Mouse (Mus musculus): Measurements from ENCODE around the gene Ttll13.

Gene Ttll13

DNA sequence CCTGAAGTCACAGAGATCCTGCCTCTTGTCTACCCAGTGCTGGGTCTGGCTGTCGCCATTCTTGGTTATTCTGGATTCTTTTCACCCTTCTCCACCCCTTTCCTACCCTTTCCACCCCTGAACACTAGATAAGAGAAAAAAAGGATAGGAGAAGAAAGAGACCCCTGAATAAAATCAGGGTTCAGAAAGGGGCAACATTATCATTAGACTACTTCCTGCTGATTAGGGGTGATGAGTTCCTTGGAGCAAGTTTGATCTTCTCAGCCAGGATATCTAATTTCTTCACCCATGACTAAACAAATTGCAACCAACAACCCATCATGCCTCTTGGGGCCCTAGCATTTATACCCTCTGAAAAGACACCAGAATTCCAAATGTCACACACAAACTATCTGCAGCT lies 21.6 kb downstream of the Ttll13 start:
- in situ Hi-C loops (cut with MboI), result no loop called here

DNA sequence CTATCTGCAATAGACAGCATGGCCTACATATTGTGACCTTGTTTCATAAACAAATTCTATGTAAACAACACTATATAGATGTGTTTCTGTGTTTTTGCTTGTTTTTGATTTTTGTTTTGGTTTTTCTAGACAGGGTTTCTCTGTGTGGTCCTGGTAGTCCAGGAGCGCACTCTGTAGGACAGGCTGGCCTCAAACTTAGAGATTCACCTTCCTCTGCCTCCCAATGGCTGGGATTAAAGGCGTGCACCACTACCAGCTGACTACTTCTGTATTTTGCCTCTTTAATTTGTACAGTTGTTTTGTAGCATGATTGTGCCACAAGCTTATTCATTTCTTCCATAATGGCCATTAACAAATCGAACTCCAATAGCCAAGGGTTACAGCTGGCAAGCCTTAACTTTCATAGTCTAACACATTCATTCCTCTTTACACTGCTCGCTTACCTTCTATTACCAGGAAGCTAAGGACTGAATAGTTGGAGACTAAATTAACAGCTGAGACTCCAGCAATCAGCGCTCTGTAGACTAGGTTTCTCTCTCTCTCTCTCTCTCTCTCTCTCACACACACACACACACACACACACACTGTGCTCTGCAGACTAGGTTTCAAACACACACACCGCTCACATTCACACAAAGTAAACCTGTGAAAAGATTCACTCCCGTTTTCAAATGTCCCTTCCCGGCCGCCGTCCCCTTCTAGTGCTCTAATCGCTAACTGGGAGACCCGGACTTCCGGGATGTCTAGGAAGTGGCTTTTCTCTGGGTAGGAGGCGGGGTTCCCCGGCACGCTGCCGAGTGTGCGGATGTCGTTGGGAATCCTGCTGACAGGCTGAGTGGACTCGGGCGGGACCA lies 22.9 kb downstream of the Ttll13 start, which contains the start of gene Vps33b:
TSS of gene Vps33b (plus strand) at position 753 of the 854 bp plus-strand sequence.
- in situ Hi-C loops (cut with MboI), result no loop called here

DNA sequence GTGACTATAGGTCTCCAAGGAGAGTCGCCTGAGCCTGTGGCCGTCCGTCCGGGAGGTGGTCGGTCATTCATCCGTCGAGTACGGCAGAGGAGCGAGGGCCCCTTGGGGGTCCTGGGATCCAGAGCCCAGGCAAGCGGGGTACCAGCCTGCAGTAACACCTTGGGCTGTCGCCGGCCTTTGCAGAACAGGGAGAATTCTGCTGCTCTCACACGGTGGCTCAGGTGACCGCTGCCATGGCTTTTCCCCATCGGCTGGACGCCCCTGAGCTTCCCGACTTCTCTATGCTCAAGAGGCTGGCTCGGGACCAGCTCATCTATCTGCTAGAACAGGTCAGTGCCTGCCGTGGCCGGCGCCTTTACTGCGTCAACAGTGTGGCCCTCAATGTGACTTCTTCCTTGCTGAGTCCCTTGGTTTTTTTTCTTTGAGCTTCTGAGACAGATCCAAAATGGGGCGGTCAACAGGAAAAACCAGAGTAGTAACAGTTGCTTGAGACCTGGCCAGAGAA lies 23.6 kb downstream of the Ttll13 start:
- in situ Hi-C loops (cut with MboI), result no loop called here

DNA sequence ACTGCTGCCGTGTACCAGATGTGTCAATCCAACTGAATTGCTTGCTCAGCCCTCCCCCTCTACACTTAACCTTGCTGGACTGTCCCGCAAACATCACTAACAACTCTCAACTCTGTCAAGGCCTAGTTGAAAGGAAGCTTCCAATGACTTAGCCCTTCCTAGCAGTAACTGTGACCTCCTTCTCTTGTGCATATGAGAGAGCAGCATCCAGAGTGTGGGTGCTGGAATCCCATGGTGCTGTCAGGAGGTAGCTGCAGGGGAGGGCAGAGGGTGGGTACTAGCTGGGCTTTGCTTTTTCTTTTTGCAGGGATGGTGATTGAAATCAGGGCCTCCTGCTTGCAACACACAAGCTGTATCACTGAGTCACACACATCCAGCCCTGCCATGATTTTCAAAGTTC lies 27.3 kb downstream of the Ttll13 start:
- in situ Hi-C loops (cut with MboI), result no loop called here

DNA sequence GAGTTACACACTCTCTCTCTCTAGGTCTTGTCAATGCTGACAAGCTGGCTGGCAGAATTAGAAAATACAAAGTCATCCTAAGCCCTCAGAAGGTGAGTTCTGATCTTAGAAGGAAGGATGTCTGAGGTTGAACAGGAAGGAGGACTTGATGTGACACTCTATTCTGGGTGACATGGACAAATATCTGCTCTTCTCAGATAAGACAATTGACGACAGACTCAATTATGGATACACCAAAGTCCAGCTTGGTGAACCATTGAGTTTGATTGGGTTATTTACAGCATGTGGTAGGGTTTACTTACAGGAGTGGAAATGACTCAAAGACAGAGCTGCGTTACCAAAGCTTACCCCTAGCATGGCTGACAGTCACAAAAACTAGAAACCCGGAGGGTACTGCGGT lies 30.2 kb downstream of the Ttll13 start:
- in situ Hi-C loops (cut with MboI), result no loop called here

DNA sequence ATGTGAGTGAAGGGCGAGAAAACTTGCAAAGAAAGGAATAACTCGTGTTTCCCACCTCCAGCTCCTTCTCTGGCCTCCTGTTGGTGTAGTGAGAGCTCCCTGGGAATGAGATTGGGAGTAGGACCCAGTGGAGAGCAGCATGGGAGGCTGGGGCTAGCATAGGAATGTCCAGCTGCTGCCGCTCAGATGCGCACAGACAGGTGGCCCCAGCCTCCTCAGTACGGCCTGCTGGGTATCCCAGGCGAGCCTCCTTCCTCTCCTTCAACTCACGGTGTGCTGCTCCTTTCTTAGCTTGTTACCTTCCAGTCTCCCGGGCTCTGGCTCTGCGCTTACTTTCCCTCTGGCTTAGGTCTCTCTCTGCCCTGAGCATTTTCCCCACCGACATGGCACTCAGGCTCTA lies 33.9 kb downstream of the Ttll13 start:
- in situ Hi-C loops (cut with MboI), result no loop called here

DNA sequence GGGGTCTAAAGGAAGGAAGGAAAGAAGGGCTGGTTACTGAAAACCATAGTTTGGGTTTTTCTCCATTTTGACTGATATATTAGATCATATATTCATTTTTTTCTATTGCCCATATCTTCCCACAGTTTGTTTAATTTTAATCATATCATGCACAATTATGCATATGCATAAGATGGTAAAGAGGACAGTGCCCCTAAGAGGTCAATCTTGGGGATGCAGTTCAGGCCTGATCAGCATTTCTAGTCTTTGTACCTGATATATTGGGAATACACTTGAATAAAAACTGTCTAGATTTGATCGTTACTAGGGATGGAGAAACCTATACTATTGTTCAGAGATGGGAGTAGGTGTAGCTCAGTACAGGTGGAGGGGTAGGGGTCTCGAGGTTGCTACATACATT lies 34.8 kb downstream of the Ttll13 start:
- in situ Hi-C loops (cut with MboI), result no loop called here

DNA sequence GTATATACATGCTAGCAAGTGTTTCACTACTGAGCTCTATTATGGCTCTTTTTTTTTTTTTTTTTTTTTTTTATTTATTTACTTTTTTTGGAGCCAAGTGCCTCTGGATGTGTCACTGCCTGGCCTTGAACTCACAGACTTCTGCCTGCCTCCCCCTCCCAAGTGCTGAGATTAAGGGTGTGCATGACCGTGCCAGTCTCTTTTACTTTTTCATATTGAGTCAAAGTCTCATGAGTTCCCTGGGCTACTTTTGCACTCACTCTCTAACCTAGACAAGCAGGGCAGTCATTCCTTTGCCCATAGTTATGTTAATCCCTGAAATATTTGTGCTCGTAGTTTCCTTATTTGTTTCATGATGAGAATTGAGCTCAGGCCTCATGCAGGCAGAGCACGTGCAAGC lies 35.5 kb downstream of the Ttll13 start:
- in situ Hi-C loops (cut with MboI), result no loop called here

DNA sequence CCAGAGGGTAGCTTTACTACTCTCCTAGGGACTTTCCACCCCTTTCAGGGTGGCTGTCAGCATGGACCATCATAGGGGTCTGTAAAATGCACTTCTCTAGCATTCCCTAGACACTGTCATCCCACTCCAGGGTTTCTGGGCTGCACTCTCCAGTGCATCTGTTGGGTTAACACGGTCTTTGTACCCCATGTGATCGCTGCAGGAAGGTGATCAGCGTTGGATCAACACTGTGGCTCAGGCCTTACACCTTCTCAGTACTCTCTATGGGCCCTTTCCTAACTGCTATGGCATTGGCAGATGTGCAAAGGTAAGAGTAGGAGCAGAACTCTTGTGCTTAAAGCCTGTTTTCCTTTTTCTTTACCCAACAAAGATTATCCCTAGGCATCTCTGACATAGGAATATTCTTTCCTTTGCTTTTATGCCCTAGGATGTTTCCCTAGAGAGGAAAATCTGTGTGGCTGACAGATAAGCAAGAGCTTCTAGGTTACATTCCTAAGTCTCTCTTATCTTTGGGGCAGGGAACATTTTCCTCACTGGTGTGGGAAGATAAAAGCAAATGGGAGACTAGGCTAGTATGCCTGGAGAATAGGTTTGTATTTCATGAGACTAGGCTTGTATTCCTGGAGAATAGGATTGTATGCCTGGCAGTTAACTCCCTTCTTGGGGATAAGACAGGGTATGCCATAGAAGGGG lies 37.2 kb downstream of the Ttll13 start:
- in situ Hi-C loops (cut with MboI), result no loop called here

DNA sequence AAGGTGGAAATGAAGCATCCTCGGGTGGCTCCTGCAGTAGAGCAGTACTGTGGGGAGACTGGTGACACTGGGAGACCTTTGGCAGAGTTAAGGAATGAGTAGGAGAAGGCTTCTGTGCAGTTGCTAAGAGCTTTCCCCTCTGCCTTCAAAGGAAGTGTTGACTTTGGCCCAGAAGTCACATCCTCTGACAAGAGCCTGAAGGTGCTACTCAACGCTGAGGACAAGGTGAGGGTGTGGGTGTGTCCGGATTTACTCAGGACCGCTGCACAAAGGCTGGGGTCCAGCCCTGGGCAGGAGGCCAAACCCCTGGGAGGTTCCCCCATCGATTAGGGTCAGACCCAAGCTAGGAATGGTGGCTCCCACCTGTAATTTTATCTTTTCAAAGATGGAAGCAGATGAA lies 38.2 kb downstream of the Ttll13 start:
- in situ Hi-C loops (cut with MboI), result no loop called here

DNA sequence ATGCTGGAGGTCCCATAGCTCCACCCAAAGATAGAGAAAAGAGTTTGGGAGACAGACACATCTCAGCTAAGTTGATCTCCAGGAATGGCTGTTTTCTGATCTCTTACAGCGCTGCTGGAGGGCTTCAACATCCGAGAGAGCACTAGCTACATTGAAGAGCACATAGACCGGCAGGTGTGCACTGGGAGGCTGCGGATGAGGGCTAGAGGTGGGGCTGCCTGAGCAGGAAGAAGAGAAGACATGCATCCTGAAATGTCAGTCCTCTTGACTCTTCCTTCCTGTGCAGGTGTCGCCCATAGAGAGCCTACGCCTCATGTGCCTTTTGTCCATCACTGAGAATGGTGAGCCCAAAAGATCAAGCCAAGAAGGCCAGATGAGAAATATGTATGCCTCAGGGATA lies 39.5 kb downstream of the Ttll13 start:
- in situ Hi-C loops (cut with MboI), result no loop called here

DNA sequence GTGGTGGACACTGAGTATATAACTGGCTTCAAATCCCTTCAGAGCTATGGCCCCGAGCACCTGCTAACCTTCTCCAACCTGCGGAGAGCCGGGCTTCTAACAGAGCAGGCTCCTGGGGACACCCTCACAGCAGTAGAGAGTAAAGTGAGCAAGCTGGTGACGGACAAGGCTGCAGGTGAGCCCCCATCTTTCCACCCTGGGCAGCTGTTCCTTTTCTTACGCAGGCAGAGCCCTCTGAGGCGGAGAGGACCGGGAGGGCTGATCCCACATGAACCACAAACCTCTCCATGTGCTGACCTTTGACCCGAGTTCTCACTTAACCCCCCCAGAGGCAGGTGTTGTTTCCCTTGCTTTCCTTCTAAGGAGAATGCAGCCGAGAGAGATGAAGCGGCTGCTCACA lies 41.6 kb downstream of the Ttll13 start:
- in situ Hi-C loops (cut with MboI), result no loop called here

DNA sequence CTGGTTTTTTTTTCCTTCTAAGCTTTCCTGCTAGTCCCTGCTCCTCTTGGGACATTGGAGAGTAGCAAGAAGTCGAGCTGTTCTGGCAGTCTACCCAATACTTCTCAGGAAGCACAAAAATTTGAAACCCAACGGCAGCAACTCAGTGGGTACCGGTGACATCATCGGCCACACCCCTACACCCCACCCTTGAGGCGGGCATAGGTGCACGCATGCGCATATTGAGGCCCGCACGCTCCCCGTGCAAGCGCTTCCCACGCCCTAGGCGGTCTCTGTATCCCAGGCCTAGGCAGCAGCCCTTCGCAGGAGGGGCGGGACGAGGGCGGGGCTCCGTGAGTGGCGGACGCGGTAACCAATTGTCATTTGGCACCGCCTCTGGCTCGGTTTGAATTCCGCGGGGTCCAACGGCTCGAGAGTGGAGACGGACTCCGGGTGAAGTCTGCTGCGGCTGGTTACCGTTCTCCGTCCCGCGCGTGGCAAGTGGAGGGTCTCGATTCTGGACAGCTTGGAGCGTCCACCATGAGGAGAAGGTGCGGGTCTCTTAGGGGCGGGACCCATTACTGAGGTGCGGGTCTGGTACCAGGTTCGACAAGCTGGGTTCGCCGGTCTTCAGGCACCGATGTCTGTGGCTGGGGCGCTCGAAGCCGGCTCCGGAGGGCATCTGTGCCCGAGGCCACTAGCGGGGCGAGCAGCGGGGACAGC lies 48.0 kb downstream of the Ttll13 start, which contains the start of gene Prc1:
TSS of gene Prc1 (plus strand) at position 389 of the 702 bp plus-strand sequence.
- in situ Hi-C loops (cut with MboI), result no loop called here

DNA sequence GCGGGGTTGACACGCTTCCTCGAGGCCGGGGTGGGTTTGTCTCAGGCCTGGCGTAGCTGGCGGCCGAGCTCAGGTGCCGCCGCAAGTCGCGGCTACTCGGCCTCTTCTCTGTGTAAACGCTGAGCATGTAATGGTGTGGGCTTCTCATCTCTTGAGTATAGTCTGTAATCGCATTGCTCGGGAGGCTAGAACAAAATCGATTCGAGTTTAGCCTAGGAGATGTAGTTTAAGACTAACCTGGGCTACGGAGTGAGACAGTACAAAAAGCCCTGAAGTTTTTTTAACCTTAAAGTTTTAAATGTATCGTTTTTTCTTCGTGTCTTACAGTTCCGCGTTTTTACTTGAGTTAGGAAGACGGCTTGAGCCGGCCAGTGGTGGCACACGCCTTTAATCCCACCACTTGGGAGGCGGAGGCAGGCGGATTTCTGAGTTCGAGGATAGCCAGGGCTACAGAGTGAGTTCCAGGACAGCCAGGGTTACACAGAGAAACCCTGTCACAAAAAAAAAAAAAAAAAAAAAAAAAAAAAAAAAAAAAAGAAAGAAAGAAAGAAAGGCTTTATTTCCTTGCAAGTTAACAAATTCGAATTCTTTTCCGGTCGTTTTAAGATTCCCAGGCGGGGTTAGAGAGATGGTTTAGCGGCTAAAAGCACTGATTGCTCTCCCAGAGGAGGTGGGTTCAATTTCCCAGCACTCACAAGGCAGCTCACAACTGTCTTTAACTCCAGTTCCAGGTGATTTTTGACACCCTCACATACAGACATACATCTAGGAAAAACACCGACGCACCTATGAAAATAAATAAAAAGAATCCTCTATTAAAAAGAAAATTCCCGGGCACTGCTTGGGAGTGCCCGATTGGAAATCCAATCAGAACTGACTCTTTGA lies 48.8 kb downstream of the Ttll13 start:
- in situ Hi-C loops (cut with MboI), result no loop called here

DNA sequence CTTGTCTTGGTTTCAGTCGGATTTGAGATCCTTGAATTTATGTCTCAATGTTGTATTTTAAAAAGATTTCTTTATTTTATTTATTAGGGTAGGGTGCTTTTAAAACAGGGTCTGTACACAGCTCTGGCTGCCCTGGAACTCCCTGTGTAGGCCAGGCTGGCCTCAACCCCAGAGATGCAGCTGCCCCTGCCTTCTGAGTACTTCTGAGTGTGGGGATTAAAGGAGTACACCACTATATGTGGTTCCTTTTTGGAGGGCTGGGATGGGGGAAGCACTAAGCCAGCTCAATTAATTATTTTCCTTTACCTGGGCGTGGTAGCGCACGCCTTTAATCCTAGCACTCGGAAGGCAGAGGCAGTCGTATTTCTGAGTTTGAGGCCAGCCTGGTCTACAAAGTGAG lies 50.3 kb downstream of the Ttll13 start:
- in situ Hi-C loops (cut with MboI), result no loop called here

DNA sequence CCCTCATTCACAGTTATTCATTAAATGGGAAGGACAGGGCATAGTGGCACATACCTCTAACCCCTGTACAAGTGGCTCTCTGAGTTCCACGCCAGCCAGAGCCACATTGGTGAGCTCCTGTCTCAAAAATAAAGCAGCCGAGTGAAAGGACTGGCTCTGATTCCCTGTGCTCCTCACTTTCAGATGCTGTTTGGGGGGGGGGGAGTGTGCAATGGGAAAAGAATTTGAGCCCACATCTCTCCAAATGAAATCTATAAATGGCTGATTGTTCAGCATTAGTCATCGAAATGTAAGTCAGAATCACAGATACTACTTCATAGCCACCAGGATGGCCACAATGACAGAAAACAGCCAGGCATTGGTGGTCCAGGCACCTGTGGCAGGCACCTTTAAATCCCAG lies 50.9 kb downstream of the Ttll13 start:
- in situ Hi-C loops (cut with MboI), result no loop called here

DNA sequence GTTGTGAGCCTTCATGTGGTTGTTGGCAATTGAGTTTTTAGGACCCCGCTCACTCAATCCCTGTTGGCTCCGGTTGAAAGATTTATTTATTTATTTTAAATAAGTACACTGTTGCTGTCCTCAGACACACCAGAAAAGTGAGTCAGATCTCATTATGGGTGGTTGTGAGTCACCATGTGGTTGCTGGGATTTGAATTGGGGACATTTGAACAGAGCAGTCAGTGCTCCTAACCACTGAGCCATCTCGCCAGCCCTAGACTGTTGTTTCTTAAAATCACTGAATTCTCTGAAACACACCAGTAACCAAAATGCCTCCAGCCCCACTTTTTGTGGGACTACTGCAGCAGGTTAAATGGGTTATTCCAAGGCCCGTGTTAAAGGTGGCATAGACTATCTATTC lies 52.6 kb downstream of the Ttll13 start:
- in situ Hi-C loops (cut with MboI), result no loop called here

DNA sequence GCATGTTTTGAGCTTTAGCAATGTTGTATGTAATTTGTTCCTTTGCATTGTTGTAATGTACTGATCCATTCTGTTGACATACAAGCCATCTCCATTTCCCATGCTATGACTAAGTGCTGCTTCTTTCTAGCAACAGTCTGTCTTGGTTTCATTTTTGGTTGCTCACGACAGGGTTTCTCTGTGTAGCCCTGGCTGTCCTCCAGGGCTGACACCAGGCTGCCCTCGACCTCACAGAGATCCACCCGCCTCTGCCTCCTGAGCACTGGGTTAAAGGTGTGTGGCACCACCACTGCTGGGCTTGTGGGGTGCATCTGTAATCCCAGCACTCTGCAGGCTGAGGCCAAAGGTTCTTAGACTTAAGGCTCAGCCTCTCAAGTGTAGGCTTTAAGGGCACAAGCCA lies 53.4 kb downstream of the Ttll13 start:
- in situ Hi-C loops (cut with MboI), result no loop called here

DNA sequence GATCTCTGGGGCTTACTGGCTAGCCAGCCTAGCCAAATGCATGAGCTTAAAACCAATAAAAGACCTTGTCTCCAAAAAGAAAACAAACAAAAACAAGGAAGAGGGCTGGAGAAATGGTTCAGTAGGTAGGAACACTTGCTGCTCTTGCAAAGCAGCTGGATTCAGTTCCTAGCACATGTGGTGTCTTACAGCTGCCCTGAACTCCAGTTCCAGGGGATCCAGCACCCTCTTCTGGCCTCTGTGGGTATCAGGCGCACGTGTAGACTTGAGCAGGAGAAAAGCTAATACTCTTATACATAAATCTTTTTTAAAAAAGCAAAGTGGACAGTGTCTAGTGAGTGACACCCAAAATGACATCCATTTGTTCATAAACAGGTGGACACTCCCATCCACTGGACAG lies 55.3 kb downstream of the Ttll13 start:
- in situ Hi-C loops (cut with MboI), result no loop called here

DNA sequence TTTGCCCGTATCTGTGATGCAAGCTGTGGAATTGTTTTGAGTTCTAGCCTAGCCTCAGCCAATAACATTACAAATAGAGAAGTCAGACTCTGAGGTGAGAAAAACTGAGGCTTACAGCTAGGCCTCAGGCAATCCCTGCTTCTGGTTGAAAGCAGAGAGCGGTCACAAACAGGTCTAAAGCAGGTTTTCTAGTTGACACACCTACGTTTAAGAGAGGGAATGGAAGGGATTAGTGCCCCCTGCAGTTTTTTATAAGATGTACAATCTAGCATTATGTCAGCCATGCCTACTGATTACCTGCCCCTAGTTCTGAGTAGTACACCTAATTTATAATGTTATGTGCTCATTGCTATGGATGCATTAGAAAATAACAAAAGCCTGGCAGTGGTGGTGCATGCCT lies 61.6 kb downstream of the Ttll13 start:
- in situ Hi-C loops (cut with MboI), result no loop called here

Measured in mature B cell (primary cell).